Mouse (Mus musculus): ENCODE measurements around the gene Fgfr2.

The Fgfr2 gene

DNA sequence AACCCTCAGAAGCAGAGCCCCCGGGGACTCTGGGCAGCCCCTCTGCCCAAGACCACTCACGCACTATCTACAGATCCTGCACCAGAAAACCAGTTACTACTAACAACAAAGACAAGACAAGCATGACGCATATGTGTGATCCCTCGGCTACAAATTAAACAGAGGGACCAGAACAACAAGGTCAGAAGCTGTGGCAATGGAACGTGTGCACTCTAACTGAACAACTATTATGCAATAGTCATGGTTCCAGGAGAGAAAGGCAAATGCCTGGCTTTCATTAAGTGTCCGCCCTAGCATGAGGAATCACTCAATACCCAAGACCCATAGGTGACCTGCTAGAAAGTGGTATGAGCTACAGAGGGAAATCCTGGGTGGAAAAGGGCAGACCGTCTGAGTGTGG is 346.0 kb downstream of the Fgfr2 start:
- no peak for DNase-seq (ENCODE audit: low read depth, low spot score)

DNA sequence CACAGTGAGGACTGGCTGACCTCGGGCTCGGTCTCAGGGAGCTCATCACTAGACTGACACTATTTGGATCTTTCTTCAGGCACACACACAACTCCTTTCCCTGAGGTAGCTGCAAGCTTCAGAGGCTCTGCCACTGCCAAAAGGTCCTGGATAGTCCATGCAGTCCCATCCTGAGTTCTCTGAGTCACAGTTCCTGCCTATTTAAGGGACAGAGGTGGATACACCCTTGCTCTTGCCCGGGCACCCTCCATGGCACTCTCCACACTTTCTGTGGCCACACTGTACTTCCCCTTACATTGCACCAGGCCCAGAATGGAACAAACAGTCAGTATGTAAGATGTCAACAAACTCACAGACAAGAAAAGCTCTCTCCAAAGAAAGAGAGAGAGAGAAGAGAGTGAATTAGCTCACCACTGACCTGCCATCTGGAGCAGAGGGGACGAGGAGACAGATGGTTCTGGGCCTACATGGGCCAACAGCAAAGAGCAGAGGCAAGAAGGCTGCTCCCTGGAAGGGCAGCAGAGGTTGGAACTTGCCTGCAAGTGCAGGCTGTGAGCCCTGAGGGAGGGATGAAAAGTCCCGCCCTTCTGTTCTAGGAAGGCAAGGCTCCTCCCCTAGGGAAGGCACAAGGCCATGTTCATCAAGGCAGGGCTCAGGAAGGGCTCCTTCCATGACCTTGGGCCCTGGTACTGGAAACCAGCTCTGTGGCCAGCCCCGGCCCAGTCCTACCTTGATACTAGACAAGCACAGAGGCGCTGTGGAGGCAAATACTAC is 346.6 kb downstream of the Fgfr2 start:
- DNase-seq (ENCODE audit: low read depth, low spot score) = peak; percentile 72

DNA sequence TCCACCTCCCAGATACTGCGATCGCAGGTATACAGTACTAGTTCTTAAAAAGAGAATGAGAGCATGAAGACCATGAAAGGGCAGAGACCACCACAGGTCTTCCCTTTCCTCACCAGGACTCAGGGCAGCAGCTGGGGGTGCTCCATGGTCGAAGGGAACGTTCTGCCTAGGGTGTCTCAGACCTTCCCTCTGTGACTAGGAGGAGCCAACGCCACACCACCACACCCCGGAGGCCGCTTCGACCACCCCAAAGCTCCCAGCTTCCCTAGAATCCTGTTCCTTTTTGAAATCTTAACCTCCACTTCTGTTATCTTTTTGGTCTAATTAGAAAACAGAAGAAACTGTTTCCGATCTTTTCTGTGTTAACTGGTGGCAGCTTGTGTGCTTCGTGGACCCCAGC is 347.2 kb downstream of the Fgfr2 start:
- no peak for DNase-seq (ENCODE audit: low read depth, low spot score)

DNA sequence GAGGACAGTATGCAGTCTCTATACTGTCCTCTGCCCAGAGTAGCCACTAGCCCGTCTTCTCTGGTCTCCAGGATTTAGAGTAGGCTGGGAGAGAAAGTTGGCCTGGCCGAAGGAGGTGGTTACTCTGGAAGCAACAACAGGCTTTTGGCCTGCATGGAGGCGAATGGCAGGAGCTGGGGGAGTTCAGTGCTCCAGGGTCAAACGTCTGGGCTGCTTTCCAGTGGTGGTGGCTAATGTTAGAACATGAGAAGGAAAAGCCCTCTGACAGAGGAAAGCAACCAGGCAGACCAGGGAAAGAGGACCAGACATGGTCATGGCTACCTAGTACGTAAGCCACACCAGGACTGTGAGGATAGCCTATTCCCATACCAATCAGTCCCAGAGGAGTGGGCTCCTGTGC is 347.8 kb downstream of the Fgfr2 start:
- peak; percentile 79 for DNase-seq (ENCODE audit: low read depth, low spot score)

DNA sequence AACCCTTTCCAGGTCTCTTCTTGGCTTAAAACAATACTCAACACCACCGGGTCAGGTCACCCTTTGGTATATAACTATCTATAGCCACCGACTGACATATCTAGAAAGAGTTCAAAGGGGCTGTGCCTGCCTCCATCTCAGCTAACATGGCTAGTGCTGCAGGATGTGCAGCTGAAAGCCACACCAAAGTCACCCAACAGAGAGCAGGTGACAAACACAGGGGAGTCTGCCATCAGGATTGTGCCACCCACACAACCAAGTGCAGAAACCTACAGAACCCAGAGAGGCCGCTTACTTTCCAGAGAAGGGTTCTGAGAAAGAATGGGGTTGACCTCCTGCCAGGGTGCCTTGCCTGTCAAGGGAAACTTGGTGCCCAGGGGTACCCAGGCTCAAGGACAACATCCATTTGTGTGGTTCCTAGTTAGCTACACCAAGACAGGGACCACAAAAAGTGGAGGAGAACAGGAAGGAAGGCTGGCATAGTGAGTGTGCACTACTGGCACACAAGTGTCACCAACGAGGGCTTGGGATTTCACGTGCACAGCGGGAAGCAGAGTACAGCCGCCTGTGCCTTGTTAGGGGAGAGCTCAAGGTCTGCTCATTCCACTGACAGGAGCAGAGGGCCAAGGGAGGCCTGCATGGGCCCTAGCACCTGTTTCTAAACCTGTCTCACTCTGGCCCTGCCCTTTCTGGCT is 350.0 kb downstream of the Fgfr2 start:
- DNase-seq (ENCODE audit: low read depth, low spot score) = no peak

DNA sequence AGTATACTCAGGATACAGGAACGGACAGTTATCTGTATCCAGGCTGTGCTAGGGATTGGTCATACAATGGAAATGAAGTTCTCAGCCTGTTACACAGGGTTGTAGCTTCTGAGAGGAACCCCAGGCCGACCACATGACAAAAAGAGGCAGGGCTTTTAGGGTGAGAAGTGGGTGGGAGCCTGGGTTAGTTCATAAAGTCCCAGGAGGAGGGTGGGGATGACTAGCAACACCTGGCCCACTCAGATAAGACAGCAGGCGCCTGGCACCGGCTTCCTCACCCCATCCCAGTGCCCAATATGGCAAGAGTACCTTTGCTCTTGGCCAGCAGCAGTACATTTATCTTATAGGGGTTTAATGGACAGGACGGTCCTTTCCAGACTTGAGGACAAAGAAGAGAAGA is 350.7 kb downstream of the Fgfr2 start:
- no peak for DNase-seq (ENCODE audit: low read depth, low spot score)

DNA sequence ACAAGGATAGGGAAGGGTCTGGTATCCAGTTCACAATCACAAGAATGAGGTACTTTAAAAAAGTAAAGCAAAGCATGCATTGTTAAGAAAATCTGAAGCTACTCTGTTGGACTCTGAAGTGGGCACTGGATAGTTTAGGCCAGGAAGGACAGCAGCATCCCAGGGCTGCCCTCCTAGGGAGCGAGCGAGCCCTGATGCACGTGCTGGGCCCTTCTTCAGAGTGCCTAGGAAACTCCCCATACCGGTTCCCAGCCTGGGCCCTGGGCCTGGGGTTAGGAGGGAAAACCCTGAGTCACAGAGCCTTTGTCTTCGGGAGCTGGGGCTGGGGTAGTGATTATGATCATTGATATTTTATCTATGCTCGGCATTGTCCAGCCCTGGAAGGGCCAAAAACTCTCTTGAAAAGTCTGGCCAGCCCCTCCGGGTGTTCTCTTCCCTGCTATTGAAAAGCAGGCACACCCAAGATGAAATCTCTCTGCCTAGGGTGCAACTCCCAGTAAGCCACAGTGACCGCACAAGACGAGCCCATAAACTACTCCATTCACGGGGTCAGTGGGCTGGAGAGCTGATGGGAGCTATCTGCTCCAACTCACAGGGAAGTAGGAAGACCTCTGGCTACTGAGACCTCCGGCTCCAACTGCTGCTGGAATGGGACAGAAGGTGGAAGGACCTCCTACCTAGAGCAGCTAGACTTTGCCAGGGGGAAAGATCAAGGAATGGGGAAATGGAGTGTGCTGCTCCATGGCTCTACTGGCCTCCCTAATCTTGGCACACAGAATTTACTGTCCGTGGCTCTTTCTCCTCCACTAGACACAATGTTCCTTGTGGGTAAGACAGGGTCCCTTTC is 354.4 kb downstream of the Fgfr2 start:
- DNase-seq (ENCODE audit: low read depth, low spot score) = no peak

DNA sequence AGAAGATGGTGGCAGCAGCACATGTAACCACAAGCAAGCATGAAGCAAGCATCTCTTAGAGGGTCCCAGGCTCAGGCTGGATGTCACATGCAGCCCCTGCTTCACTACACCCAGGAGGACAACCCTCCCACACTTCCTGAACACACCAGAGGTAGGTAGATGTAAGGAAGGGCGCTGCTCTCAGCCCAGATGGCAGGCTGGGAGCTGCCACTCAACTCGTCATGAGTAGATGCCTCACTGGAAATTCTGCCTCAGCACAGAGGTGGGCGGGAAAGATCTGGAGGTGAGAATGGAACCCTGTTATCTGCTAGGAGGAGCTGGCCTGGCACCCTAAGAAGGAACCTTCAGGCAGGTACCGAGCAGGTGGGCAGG is 355.2 kb downstream of the Fgfr2 start:
- DNase-seq (ENCODE audit: low read depth, low spot score) = no peak

DNA sequence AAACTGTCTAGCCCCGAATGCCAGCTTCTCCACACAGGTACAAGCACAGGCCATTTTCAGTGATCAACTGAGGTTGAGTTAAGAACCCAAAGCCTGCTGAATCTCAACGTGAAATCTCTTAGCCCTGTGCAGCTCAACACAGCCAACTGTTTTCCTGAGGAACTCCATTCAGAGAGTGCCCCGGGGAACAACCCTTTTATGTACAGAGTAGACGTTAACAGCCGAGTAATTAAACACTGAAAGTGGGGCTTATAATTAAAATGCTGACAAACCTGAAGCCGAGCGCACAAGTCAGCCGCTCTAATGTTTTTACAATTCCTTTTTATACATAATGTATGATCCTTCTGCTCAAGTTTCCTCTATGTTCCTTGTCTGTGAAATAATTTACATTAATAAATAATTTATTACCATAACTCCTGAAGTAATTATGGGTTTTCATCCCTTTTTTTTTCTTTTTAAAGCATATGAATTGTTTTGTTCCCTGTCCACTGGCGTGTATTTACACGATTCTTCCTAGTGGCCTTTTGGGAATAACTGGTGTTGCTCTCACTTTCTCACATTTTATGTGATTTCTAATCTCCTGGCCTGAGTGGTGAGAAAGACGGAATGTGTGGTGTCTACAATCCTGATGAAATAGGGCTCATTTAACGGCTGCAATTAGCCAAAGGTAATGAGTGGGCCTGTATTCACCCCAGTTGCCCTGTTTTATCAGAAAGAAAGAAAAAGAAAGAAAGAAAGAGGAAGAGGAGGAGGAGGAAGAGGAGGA is 355.7 kb downstream of the Fgfr2 start:
- no peak for DNase-seq (ENCODE audit: low read depth, low spot score)

DNA sequence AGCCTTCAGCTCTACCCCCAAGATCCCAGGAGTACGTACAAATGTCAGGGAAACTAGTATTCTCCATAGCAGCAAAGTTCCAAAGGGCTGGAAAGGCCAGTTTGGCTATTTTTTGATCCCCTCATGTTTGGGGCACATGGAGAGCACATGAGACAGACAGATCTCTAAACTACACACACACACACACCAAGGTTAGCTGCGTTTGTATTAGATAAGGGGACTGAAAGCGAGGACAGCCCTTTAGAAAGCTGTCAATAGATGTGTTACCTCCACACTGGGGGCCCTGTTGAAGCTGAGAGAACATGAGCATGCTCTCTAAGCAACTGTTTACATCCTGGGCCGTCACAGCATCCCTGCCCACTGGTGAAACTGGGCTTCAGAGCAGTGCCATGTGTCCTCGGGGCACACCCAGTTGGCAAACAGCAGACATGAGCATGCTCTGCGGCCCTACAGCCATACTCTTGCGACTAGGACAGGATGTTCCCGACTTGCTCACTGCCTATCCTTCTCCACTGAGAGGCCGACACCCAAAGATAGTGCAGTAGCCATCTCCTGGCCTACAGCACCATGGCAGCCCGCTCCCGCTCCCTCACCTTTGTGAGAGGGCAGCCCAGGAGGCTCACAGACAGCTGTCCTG is 356.8 kb downstream of the Fgfr2 start:
- peak; percentile 84 for DNase-seq (ENCODE audit: low read depth, low spot score)

DNA sequence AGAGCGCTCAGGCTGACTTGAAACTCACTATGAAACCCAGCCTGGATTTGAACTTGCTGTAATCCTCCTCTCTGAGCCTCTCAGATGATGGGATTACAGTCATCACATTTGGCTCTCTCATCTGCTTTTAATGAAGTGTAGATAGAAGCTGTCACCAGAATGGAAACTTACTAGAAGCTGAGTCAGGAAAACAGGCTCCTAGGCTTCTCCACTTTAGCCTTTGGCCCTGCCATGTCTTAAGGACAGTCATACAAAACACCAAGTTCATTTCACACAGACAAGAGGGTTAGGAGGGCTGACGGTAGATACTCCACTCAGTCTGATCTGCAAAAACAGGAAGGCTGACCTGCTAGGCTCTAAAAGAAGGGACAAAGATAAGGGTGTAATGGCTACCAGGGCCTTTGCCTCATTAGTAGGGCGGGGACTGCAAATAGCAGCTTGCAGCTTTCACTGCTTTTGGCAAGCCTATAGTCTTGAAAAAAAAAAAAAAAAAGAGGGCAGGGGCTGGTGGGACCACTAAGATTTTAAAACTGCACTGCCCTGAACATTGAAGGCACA is 357.4 kb downstream of the Fgfr2 start:
- no peak for DNase-seq (ENCODE audit: low read depth, low spot score)

DNA sequence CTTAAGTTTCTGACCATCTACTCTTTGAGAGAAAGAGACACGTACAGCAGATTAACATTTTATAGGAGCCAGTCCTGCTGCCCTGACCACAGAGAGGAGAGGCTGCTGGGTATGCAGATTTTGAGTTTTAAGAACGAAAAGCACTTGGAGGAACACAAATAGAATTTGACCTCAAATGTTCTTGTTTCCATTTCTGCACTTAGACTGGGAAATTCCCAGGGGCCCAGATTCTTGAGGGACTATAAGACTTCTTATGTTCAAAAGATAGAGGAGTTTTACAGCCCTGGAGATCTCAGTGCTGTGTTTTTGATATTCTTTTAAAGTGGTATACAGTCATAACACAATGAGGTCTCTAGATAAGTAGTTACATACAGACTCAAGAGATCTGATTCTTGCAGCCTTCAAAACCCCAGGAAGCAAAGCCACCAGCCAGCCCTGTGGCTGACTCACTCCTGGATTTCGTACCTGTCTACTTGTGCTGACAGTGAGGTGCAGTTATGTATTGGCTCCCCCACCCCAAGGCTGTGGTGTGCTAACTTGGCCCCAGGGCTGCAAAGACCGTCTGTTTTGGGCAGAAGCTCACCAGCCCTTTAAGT is 358.2 kb downstream of the Fgfr2 start:
- DNase-seq (ENCODE audit: low read depth, low spot score) = no peak

DNA sequence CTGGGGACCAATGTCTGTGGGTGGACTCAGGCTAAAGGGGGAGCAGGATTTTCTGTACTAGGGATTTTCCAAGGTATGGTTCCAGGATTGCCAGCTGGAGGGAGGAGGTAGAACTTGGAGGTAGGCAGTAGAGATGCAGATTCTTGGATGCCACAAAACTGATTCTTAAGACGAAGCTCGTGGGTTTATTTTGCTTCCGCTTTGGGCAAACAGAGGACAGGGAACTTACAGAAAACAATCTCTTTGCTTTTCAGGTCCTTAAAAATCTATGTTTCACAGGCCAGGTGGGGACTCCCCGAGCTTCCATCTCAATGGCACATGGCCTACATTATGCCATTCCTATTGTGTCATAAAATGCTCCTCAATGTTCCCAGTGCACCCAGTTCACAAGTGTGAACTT is 358.8 kb downstream of the Fgfr2 start:
- no peak for DNase-seq (ENCODE audit: low read depth, low spot score)

DNA sequence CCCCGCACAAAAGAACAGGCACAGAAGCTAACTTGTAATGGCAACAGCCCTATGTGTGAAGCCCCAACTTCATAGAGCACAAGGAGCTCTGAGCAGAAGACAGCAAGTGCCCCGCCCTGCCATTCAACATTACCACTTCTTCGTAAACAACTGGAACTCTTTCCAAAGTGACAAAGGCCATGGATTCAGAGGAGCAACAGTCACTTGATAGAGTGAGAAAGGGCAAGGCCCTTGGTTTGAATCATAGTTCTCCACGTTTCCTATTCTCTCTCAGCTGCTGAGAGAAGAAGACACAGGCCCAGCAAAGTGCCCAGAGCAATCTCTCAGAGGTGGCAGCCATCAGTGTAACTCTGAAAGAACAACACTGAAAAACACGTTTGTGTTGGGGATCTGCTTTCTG is 359.2 kb downstream of the Fgfr2 start:
- DNase-seq (ENCODE audit: low read depth, low spot score) = no peak

DNA sequence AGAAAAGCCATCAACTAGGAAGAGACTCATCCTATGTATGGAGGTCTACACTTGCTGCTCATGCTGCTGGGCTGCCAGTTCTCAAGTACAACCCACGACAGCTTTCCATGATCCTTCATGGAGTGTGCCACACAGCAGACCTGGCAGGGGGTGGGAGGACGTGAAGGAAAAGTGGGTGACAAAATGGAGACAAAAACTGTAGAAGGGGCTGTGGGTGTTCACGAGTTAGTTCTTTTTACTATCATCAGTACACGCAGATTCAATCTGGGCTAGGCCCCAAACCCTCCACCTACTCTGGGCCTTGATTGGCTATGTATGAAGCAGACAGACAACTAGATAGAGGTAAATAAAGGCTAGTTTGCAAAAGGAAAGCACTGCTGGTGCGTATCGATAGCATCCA is 359.8 kb downstream of the Fgfr2 start:
- DNase-seq (ENCODE audit: low read depth, low spot score) = no peak

DNA sequence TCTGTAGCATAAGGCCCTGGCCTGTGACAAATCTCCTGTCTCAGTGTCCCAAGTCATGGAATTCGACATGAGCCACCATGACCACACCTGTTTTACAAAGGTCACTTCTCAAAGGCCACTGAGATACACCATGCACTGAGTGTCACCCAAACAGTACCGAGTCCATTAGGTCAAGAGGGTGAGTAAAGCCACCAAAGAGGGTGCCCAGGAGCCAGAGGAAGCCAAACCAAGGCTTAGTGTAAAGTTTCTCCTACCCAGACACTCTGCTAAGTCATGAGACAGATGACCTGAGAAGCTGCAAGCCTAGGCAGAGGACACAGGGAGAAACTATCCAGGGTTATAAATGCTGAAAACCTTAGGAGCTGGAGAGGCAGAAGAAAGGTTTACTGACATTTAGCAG is 361.7 kb downstream of the Fgfr2 start:
- peak; percentile 78 for DNase-seq (ENCODE audit: low read depth, low spot score)

DNA sequence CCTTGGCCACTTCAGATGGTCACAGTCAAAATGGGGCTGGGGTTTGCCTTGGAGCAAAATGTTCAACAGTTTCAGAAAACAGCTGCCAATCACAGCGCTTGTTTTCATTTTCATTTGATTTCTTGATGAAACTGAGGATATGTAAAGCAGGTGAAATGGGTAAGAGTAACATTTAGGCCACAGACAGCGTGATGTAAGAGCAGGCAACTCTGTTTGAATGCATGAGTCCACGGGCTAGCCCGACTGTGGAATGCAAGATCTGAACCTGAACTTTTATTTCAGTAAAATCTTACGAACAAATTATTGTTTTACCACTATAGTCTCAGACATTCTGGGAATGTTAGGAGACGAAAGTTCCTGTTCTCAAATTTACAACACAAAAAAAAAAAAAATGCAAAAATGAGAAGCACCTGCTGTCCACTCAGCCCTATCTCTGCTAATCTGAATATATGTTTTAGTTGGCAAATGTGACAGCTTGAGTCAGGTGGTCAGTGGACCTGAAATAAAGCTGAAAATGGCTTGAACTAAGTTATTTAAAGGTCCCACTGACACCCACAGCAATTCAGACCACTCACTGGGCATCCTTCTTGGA is 362.5 kb downstream of the Fgfr2 start:
- no peak for DNase-seq (ENCODE audit: low read depth, low spot score)

DNA sequence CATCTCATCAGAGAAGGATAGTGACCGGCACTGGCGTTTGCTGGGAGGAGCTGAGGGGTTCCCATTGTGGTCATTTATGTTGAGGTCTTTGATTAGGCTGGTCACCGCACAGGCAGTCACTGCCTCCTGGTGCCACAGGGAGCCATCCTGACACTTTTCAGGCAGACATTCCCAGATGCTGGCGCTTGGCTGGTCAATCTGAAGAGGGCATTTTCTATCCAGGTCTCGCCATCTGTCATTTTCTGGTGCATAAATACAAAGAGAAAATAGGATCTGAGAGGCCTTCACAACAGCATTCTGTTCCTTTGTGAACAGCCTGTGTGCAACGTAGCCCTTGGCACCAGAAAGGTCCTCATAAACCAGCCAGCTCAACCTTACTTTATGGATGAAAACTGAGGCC is 363.2 kb downstream of the Fgfr2 start:
- DNase-seq (ENCODE audit: low read depth, low spot score) = no peak

DNA sequence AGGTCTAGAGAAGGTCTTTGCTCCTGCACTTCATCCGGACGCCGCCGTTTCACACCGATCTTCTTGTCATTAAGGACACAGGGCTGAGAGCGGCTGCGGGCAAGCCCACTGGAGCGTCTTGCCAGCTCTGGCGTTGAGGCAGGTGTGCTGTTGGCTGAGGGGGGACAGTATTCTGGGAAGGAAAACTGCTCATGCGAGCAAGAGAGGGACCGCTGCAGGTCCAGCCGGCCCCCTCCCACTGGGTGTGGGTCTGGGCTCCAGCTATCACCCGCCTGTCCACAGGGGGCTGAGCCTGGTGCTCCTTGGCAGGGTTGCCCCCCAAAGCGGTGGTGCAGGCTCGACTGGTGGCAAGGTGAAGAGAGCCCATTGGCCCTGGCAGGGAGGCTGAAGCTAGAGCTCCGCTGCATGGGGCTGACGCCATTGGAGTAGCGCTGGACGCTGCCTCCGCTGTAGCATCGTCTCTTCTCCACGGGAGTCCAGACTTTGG is 363.7 kb downstream of the Fgfr2 start:
- no peak for DNase-seq (ENCODE audit: low read depth, low spot score)

DNA sequence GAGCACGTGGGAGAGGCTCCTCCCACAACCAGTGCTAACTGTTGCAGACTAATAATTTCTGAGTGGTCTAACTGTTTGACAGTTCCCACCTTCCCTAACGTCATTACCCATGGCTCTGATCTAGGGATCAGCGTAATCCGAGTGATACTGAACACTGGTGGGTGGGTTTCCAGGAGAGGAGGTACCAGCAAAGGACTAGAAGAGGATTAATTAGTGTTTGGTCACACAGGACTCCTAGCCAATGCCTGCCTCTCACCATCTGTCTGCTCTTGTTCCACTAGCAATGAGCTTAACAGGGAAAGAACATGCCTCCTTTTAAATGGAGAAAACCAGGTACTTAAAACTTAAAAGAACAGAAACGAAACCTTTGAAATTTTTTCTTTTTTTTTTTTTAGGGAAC is 364.3 kb downstream of the Fgfr2 start:
- no peak for DNase-seq (ENCODE audit: low read depth, low spot score)
